Mouse (Mus musculus) spleen, postnatal 36 days (tissue): ENCODE results near the gene Nid2.

Experiments used
- DNase-seq, 2 experiments: peaks; one replicate each; pipeline ENCODE4 v3.0.0; 2022; ENCODE audit warnings: low spot score in 2 of 2, mixed read lengths in 1 of 2

Nid2 gene

DNA sequence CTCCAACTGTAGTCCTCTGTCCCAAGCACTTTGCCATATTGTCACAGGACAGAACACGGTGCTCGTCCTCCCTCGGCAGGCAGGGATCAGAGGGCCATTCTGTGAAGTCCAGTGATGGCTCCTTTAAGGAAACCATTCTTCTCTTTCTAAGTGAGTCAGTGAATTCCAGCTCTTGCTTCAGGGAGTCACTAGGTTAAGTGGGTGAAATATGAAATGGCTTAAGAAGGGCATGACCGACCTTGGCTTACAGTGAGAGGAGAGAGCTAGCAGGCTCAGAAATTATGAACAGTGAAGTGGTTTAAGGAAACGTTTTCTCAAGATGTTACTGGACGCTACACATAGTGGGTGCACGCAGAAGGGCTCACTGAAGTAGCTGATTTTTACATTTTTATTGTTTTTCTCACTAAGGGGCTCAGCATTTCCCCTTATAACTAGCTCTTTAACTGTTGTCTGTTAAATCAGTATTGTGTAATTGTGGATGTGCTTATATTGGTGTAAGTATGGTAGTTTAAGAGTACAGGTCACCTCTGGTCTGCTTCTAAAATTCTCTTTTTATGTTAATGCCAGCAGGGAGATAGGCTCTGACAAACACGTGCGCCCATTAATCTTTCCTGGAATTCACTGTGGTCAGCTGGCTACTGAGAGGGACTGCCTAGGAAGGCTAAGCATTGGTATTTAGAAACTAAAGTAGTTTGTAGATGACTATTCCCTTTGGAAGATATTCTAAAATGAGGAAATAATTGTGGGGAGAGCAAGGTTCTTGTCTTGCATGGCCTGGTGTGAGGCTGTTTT lies 34.9 kb downstream of the Nid2 start:
- no peak for DNase-seq

DNA sequence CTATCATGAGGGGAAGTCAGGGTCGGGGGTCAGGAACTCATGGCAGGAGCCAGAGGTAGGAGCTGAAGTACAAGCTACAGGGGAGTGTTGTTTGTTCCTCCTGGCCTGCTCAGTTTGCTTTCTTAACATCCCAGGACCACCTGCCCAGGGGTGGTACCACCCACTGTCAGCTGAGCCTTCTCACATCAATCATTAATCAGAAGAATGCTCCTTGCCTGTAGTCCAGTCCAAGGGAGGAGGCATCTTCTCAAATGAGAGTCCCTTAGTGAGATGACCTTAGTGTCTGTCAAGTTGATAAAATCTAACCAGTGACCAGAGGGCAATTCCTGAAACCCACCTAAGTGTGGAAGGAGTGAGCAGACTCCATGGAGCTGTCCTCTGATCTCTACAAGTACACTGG lies 37.4 kb downstream of the Nid2 start:
- DNase-seq: no peak

DNA sequence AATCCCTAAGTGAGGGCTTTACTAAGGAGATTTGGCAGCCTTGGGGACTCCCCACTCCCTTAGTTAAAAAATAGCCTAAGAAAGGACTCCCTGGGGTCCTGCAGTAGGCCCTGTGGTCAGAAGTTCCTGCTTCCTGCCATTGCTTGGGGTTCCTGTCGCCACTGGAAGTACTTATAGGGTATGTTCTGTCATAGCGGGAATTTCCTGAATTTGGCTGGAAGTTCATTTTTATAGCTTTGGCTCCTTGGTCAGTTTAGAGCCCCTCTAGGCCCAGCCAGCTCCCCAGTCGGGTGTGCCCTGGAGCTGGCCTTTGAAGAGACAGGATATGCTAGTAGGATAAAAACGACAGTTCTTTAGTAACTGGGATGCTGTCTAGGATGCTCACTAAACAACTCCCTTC lies 43.8 kb downstream of the Nid2 start:
- no peak for DNase-seq

DNA sequence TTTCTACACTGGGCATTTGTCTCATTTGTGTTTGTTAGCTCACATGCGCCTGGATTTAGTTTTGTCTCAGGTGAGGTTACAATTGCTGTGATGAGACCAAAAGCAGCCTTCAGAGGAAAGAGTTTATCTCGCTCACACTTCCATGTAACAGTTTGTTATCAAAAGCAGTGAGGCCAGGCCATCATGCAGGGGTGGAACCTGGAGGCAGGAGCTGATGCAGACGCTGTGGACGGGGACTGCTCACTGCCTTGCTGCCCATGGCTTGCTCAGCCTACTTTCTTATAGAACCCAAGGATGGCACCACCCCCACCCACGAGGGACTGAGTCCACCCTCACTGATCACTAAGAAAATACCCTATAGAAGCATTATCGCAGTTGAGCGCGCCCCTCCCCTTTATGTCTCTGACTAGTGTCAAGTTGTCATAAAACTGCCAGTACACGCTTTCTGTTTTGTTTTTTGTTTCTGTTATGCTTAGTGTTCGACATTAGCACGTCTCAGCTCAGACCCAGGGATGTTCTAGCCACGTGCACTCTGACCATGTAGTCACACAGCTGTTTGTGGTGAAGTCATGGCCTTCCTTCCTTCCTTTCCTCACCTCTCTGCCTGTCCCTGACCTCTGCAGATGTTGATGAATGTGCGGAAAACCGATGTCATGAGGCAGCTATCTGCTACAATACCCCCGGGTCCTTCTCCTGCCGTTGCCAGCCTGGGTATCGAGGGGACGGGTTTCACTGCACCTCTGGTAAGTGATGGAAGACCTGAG lies 45.7 kb downstream of the Nid2 start:
- no peak for DNase-seq

DNA sequence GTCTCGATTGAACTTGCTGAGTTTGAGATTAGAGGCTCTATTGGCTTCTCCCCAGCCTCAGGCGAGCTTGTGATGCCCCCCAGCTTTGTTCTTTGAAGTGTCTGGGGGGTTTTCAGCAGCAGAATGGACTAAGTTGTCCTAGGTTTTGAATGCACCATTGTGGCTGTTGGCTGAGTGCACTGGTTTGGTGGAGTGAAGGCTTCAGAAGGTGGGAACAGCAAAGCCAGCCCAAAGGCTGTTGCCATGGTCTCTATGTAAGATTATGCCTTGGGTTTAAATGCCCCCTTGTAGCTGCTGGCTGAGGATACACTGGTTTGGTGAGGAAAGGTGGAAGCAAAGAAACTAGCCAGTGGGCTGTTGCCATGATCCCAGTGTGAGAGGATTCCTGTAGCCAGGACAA lies 49.4 kb downstream of the Nid2 start:
- no peak for DNase-seq

DNA sequence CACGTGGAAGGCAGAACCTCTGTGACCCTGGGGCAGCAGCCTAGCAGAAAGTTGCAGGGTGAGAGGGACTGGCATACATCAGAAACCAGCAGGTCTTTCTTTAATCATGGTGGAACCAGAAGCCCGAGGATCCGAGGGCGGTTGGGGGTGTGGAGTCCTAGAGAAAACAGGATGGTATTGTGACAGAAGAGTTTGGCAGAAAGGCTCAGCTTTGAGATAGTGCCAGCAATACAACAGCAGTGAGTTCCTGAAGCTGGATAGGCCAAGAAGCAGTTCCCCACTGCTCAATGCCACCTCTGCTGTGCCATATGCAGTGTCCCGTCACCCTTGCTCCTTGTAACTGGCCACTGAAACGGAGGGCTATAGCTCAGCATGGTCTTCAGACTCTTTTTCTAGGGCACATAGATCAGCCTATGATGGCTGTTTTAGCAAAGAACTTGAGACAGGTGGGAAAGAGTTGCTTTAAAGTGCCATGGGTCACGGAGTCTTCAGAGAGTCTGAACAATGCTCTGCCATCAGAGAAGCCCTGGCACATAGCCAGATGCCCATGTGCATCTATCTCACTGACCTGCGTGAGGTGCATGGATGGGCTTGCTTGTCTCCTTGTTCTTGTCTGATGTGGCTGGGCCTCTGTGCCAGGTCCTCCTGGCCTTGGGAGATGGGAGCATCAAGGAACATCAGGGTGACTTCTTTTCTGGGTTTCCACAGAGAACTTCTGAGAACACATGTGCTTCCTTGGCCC lies 50.6 kb downstream of the Nid2 start:
- DNase-seq: no peak

DNA sequence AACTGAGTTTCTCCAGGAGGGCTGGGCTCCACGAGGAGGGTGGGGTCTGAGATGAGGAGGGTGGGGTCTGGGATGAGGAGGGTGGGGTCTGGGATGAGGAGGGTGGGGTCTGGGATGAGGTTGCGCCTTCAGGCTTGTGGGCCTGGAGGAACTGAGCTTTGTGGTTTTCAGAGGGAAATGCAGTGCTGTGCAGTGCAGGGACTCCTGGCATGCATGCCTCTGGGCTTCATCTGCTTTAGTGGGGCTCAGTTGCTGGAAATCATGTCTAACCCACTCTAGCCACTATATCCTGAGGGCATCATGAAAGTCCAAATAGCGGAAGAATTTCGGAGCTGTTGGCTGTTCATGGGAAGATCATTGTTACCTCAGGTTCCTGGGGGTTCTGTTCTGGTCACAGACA lies 52.2 kb downstream of the Nid2 start:
- no peak for DNase-seq

DNA sequence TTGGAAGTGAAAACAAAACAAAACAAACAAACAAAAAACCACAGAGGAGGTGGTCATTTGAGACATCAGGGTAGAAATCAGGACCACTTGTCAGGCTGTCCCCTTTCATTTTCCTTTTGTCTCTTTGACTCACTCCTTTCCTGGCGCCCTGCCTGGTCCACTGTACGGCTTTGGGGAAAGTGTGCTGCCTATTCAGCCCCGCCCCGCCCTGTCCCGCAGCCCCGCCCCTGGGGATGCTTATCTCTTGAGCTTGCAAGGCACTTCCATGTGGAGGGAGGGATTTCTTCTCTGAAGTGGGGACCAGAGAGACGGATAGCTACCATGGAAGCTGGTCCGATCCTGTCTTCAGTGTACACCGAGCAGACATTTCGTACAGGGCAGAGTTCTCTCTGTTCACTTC lies 52.6 kb downstream of the Nid2 start:
- DNase-seq: no peak

DNA sequence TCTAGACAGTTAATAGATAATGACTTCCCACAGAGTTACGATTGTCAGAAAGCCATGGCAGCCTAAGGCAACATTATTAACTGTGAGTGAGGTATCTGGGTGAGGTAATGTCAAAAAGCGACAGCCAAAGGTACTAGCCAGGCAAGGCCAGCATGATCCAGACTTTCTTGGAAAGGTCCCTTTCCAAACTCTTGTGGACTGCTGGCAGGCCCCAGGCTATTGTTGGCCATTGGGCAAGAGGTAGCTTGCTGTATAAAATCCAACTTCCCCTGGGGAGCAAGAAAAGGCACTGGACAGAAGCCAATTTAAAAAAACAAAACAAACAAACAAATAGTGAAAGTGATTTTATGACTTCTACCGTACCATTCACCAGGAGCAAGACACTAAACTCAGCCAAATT lies 56.3 kb downstream of the Nid2 start:
- DNase-seq: no peak

DNA sequence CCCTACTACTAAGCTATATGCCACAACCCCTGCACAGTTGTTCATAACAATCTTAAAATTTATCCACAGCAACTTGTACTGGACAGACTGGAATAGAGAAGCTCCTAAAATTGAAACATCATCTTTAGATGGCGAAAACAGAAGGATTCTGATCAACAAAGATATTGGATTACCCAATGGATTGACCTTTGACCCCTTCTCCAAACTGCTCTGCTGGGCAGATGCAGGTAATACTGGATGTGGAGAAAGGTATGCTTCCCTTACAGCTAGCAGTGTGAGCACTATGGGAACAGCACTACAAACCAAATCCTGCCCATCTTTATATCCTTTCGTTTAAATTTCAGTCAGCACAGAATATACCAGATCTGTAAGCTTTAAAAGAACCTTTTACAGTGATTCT lies 56.8 kb downstream of the Nid2 start:
- no peak for DNase-seq

DNA sequence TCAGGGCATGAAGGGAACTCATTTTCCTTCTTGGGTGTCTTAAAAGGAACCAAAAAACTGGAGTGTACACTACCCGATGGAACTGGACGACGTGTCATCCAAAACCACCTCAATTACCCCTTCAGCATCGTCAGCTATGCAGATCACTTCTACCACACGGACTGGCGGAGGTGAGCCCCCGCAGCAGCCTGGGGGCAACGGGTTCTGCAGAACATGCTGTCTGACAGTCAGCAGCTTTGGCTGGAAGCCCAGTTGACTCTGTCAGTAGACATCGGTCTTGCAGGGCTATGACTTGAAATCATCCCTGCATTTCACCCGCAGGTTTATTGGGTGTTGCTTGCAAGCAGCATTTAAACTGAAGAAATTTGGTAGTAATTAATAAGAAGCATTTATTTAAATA lies 58.9 kb downstream of the Nid2 start:
- no peak for DNase-seq

DNA sequence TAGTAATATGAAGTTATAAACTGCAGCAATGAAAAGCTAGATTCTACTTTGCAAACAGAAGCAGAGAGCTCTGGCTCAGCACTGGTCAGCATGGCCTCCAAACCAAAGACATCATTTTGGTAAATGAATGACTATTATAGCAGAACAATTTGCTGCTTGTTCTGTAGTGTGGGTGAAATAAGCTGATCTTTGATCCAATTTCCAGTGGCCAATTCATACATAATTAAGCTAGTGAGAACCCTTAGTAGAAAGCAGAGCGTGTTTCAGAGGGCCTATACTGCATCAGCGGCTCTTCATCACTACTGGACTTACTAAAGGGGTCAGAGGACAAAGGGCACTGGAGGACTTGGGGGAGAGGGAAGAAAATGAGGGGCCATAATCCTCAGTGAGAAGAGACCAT lies 62.0 kb downstream of the Nid2 start:
- DNase-seq: no peak

DNA sequence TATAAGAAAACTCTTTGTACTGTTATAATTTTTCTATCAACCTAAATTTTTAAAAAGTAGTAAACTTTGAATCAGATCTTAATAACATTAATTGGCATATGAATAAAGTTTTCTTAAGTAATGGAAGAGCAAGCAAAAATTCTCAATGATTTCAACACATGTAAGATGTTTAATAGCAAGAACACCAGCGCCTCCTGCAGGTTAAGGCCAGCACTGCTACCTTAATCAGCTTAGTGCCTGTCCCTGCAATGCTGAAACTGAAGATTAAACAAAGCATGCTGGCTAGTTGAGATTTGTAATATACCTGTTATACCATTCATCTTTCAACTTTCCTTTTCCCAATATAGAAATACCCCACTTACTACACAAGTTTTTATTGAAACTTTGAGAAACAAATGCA lies 66.9 kb downstream of the Nid2 start:
- DNase-seq: peak; percentile 52 to 65

DNA sequence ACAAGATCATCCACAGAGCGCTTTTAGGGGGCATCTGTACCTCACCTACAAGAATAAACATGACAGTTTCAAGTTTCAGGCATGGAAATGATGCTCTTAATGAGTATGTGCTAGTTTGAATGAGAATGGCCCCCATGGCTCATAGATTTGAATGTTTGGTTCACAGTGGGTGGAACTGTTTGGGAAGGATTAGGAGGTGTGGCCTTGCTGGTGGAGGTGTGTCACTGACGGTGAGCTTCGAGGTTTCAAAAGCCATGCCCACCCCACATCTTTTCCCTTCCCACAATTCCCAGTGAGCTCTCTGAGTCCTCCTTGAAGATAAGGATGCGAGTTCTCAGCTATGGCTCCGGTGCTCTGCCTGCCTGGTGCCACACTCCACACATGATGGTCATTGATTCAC lies 70.6 kb downstream of the Nid2 start:
- DNase-seq: no peak

DNA sequence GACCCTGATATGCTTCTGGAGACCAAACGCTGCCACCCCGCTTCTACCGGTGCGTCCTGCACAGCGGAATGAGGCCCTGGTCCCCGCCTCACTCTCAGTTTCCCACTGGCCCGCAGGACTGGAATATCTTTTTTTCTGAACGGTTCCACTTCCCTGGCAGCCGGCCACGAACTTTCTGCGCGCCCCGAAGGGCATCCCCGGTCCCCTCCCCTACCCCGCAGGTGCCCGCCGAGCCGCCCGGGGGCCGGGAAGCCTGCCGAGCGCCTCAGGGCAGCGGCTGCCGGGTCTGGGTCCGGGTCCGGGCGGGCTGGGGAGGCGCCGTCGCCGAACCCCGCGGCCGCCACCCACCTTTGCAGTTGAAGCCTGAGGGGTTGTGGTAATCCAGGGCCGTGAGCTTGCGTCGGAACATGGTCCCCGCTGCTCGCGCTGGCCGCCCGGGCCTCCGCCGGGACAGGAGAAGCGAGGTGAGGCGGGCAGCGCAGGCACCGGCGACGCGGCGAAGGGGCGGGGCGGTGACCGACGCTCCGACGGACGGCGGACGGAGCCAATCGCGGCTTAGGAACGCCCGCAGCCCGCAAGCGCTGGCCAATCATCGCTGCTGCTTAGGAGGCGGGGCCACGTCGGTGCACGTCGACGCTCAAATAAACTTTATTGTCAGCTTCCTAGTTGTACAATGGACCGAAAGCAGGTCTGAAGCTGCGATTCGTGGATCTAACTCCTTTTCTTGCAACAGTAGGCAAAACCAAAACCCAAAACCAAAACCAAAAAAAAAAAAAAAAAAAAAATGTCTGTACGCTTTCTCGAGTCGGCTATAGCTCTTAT lies 72.5 kb downstream of the Nid2 start, which contains the start of gene Rtraf:
Gene Rtraf, minus strand, starts transcription at position 504 of the 822 bp plus-strand sequence.
- peak; percentile 89 to 90 for DNase-seq

DNA sequence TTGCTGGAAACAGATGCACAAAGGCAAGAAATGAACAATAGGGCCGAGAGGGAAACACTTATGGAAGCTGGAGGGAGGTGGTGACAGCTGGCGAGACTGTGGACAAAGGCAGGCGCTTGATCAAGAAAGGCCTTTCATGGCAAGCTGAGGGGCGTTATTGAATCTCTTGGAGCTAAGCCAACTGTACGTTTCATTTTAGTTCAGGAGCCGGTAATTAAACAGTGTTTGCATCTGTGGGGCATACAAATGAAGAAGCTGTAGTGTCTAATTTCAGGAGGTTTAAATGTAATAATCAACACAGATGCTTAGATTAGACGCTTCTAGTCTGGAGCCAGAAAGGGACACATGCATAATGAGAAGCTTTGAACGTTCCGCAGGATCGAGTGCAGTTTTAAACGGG lies 74.4 kb downstream of the Nid2 start:
- no peak for DNase-seq

DNA sequence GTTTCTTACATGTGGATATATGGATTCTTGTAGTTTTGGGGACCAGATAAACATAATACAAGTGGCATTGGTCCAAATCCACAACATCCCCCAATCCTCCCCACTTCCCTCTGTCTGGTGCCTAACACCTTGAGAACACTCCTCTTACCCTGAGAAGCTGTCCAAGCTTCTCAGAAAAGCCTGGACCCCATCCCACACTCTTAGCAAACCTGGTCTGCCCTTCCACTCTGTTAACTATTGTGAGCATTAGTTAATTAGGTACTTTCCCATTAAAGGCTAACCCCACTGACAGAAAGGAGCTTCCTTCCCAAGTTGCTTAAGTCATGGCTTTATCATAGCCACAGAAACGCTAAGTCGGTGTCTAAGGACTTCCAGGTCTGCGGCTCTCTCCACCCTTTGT lies 85.2 kb downstream of the Nid2 start:
- no peak for DNase-seq

DNA sequence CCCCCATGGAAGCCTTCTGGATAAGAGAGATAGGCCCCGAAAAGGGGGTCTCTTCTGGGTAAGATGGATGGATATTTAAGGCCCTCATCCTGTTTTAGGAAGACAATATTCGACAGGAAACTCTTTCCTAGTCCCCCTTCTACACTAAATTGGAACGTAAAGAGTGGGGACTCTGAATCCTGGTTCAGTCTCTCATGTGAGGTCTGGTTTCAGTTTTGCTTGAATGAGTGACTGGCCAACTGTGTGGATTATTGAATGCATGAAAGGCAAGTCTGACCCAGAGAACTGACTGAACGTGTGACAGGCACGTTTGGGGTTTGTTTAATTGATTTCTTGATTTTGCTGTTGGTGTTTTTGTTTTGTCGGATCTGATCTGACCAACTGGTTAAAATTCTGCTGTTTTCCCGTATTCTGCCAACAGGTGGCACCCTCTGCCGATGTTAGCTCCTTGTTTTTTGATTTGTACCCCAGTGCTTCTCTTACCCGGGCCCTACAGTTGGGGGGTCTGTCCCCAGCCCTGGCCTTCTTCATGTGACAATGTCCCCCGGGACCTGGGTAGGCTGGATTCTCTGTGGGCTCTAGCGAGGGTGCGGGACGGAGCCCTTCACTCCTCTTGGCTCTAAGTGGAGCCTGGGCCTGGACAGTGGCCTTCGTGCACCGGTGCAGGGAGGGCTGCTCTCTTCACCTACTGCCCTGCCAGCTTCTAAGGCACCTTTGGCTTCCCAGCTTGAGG lies 88.7 kb downstream of the Nid2 start:
- DNase-seq: peak; percentile 33 to 58

DNA sequence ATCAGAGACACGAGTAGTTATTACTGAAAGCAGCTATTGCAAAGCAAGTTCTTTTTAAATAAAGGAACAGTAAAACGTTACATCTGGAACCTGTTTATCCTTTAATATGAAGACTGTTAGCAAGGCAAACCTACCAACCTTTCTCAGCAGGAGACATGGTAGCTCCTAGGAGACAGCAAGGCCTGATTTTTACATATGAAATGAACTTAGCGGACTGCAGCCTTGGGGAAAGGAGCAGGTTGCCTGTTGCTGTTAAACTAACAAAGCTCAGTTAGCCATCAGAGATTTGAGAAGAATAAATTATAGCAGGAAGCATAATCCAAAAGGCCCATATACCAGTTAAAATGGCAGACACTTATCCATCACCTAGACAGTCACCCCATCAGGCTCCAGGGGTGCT lies 102.4 kb downstream of the Nid2 start:
- DNase-seq: no peak

DNA sequence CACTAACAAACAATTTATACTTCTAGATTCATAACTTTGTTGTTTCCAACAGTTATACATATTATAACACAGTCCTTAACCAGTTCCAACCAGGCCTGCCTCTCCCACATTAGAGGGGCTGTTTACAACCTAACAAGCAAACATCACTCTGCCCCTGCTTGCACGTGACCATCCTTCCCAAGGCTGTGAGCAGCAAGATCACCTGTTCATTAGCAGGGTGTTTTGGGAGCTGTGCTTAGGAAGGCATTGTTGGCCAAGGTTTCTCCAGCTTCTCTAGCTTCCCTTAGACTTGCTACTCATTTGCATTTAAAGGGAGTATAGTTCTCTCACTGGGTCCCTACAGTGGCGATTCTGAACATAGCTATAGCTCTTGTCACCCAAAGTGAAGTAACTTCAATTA lies 107.2 kb downstream of the Nid2 start:
- DNase-seq: no peak
